Mouse (Mus musculus) megakaryocyte, embryonic 14.5 days (primary cell): ENCODE results near the gene Tmem164.

Experiments
- FLI1 ChIP-seq: IDR thresholded peaks from 2 replicates; pipeline ENCODE4 v1.6.1; 2012; ENCODE audit warnings: low read length, inconsistent platforms, mixed read lengths
- GATA1 ChIP-seq: IDR thresholded peaks from 3 replicates; pipeline ENCODE4 v1.6.1; 2012; ENCODE audit warnings: mixed read lengths, low read length, inconsistent platforms, borderline replicate concordance

DNA sequence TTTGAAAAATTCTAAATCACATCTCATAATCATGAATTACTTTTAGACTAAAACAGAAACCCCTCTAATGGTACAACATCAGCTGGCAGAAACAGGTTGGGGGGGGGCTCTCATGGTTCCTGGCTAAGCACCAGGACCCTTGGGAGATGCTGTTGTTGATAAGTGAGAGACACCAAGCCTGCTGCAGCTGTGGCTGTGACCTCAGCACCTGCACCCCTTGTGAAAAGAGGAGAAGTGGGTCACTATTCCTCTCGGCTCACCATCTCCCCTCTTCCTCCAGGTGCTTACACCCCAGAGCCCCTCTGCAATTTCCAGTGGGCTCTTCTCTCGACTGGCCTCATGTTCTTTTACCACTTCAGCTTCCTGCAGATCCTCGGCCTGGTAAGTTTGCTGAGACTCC lies 151.0 kb downstream of the Tmem164 start:
- TF ChIP-seq GATA1 (no peak), FLI1 (no peak)
